In the genomic region with DNA sequence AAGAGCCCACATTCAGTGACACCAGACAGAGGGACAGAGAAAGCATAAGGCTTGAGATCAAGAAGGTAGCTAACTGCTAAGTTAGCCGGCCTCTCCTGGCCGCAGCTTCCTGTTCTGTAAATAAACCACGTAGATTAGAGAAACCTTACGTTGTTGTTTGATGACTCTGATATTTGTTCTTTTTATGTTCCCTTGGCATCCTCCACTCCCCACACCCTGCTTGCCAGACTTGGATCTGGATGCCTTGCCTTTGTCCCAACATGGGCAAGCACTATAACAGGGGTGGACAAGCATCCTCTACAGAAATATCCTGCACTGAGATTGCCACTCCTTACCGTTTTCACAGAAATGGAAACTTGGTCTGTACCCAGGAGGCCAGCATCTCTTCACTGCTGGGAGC, we compare ENCODE assay signal across 18 mouse cellular contexts.
DNase-seq lines count a peak whose midpoint lies in the region; ATAC-seq lines count a peak whose summit lies in the region.
"Had no signal": no experiment of that assay in that cellular context is flagged by ENCODE, and none has a peak within 500 bp of the region (broad histone marks: within the 10 kb centered on the region; RNA-seq: fewer than 3 reads in every experiment).

No protein-coding gene starts in this region.

- peak; percentile 73 for ATAC-seq in common myeloid progenitor, adult 5-6 weeks (replicated peaks; ENCODE audit: low read depth, poor library complexity, severe bottlenecking)
- ATAC-seq: forebrain, embryonic 14.5 days; Patski had no signal

- peak; percentile 43 for DNase-seq in heart, embryonic 10.5 days (ENCODE audit: low spot score)
- DNase-seq in heart, postnatal 36 days: no peak
- DNase-seq in CD4-positive helper T cell, adult 2 months (ENCODE audit: low read depth, low spot score): peak; percentile 90
- peak; percentile 15 for DNase-seq in lung, postnatal 14 days
- no peak for DNase-seq in testis, postnatal 14 days (ENCODE audit: low spot score)
- DNase-seq in embryo, embryonic 9.5 days (ENCODE audit: extremely low spot score): no peak
- DNase-seq in layer of hippocampus, adult 8-10 months (ENCODE audit: low spot score in 2 of 2): no peak
- DNase-seq: adrenal gland, adult 2 months; cerebellum, postnatal 10 days; gastrocnemius, postnatal 25 days; kidney, adult 9 months; layer of hippocampus, adult 9-11 months had no signal

- WGBS in heart, embryonic 10.5 days: 47% methylated on average over 5 of the region's 5 CpGs

- intact Hi-C loops in heart, postnatal 36 days (cut with DNase I): no loop called here

- no peaks in the 10 kb centered on the region for H3K36me3 ChIP-seq in heart, embryonic 10.5 days
- H3K36me3 ChIP-seq: embryonic facial prominence, embryonic 13.5 days; hindbrain, embryonic 10.5 days had no signal

- no peaks in the 10 kb centered on the region for H3K27me3 ChIP-seq in heart, embryonic 10.5 days (ENCODE audit: insufficient read depth, poor library complexity, severe bottlenecking)
- H3K27me3 ChIP-seq: embryonic facial prominence, embryonic 13.5 days; Patski had no signal

- no peaks in the 10 kb centered on the region for H3K9me3 ChIP-seq in heart, embryonic 10.5 days
- H3K9me3 ChIP-seq: embryonic facial prominence, embryonic 13.5 days; hindbrain, embryonic 10.5 days had no signal

- peaks cover 4% of the 10 kb centered on the region; the same call in 1 of the 2 replicates for H3K4me1 ChIP-seq in heart, embryonic 10.5 days
- H3K4me1 ChIP-seq: hindbrain, embryonic 10.5 days had no signal

- no peak overlapping the region for H3K4me3 ChIP-seq in heart, embryonic 10.5 days
- H3K4me3 ChIP-seq: embryonic facial prominence, embryonic 13.5 days; hindbrain, embryonic 10.5 days had no signal

- H3K27ac ChIP-seq in heart, embryonic 10.5 days: no peak overlapping the region
- H3K27ac ChIP-seq: embryonic facial prominence, embryonic 13.5 days; hindbrain, embryonic 10.5 days; stomach, postnatal 0 days had no signal

Comparison
In these comparisons a context has a peak if more than half of its experiments do, and no peak if none do; other contexts are left out.
1. DNase-seq: peak in heart, embryonic 10.5 days (single experiment), CD4-positive helper T cell, adult 2 months (single experiment) and lung, postnatal 14 days (single experiment); none in heart, postnatal 36 days (0 of 2), testis, postnatal 14 days (single experiment), embryo, embryonic 9.5 days (single experiment) and layer of hippocampus, adult 8-10 months (0 of 2).